Mouse (Mus musculus): Measurements from ENCODE around the gene Lyrm7.

Lyrm7 gene

GRCm38 (mm10) chr11:54845470-54846442 lies 15.0 kb downstream of the Lyrm7 start:
- DNase-seq (ENCODE audit: low spot score in 2 of 2), result no peak

- no peak for DNase-seq (ENCODE audit: low spot score in 2 of 2)
These were observed 15.8 kb downstream of the Lyrm7 start for GRCm38 (mm10) chr11:54844959-54845358.

GRCm38 (mm10) chr11:54844424-54844823 lies 16.3 kb downstream of the Lyrm7 start:
- DNase-seq (ENCODE audit: low spot score in 2 of 2), result no peak

- no peak for DNase-seq (ENCODE audit: low spot score in 2 of 2)
These were observed 19.8 kb downstream of the Lyrm7 start for GRCm38 (mm10) chr11:54840891-54841290.

GRCm38 (mm10) chr11:54839696-54840095 lies 21.0 kb downstream of the Lyrm7 start:
- DNase-seq (ENCODE audit: low spot score in 2 of 2), result no peak

- DNase-seq (ENCODE audit: low spot score in 2 of 2), result peak; percentile 31 to 55
These were observed 24.6 kb downstream of the Lyrm7 start for GRCm38 (mm10) chr11:54836106-54836505.

- no peak for DNase-seq (ENCODE audit: low spot score in 2 of 2)
These were observed 26.1 kb downstream of the Lyrm7 start for GRCm38 (mm10) chr11:54834596-54834995.

GRCm38 (mm10) chr11:54833833-54834232 lies 26.9 kb downstream of the Lyrm7 start:
- DNase-seq (ENCODE audit: low spot score in 2 of 2), result no peak

- DNase-seq (ENCODE audit: low spot score in 2 of 2), result no peak
These were observed 33.9 kb downstream of the Lyrm7 start for GRCm38 (mm10) chr11:54826819-54827218.

GRCm38 (mm10) chr11:54825774-54826173 lies 34.9 kb downstream of the Lyrm7 start:
- DNase-seq (ENCODE audit: low spot score in 2 of 2), result no peak

GRCm38 (mm10) chr11:54823467-54823866 lies 37.2 kb downstream of the Lyrm7 start:
- DNase-seq (ENCODE audit: low spot score in 2 of 2), result no peak

- DNase-seq (ENCODE audit: low spot score in 2 of 2), result no peak
These were observed 41.2 kb downstream of the Lyrm7 start for GRCm38 (mm10) chr11:54819489-54819888.

GRCm38 (mm10) chr11:54817449-54817848 lies 43.3 kb downstream of the Lyrm7 start:
- no peak for DNase-seq (ENCODE audit: low spot score in 2 of 2)

- no peak for DNase-seq (ENCODE audit: low spot score in 2 of 2)
These were observed 45.1 kb downstream of the Lyrm7 start for GRCm38 (mm10) chr11:54815659-54816058.

- no peak for DNase-seq (ENCODE audit: low spot score in 2 of 2)
These were observed 47.8 kb downstream of the Lyrm7 start for GRCm38 (mm10) chr11:54812812-54813516.

GRCm38 (mm10) chr11:54812314-54812713 lies 48.4 kb downstream of the Lyrm7 start:
- DNase-seq (ENCODE audit: low spot score in 2 of 2), result no peak

- DNase-seq (ENCODE audit: low spot score in 2 of 2), result no peak
These were observed 49.7 kb downstream of the Lyrm7 start for GRCm38 (mm10) chr11:54811054-54811453.

- no peak for DNase-seq (ENCODE audit: low spot score in 2 of 2)
These were observed 51.1 kb downstream of the Lyrm7 start for GRCm38 (mm10) chr11:54809582-54809981.

GRCm38 (mm10) chr11:54808177-54808576 lies 52.5 kb downstream of the Lyrm7 start:
- no peak for DNase-seq (ENCODE audit: low spot score in 2 of 2)

GRCm38 (mm10) chr11:54807669-54808068 lies 53.0 kb downstream of the Lyrm7 start:
- no peak for DNase-seq (ENCODE audit: low spot score in 2 of 2)

- no peak for DNase-seq (ENCODE audit: low spot score in 2 of 2)
These were observed 53.8 kb downstream of the Lyrm7 start for GRCm38 (mm10) chr11:54806891-54807290.

GRCm38 (mm10) chr11:54805196-54805595 lies 55.5 kb downstream of the Lyrm7 start:
- no peak for DNase-seq (ENCODE audit: low spot score in 2 of 2)

- DNase-seq (ENCODE audit: low spot score in 2 of 2), result no peak
These were observed 58.1 kb downstream of the Lyrm7 start for GRCm38 (mm10) chr11:54802621-54803020.
